Mouse (Mus musculus): ENCODE results near the gene AW822073. TPM values are rescaled to one million over a fixed set of nuclear protein-coding genes. Genes with fewer than 3 reads are reported as not detected.

The AW822073 gene
- polyA plus RNA-seq, 1 experiment = not detected

- WGBS = 75% methylated on average over 5 of the region's 5 CpGs
- TF ChIP-seq CTCF (IDR thresholded peaks at IDR 0.05; ENCODE audit: insufficient read depth, low read length) = no peak
- TF ChIP-seq POLR2A (IDR thresholded peaks at IDR 0.05; ENCODE audit: borderline replicate concordance, extremely low read depth, low read depth, low read length) = no peak
- no peak for DNase-seq
- H3K4me1 ChIP-seq (ENCODE audit: control insufficient read depth, insufficient read depth, low read length) = no peaks in the 10 kb centered on the region
- no peak overlapping the region for H3K4me3 ChIP-seq (replicated peaks; ENCODE audit: extremely low read depth, low read depth, low read length)
Observed at GRCm38 (mm10) chr10:58214934-58215333, 9.8 kb downstream of the AW822073 start.

- TF ChIP-seq CTCF (IDR thresholded peaks at IDR 0.05; ENCODE audit: insufficient read depth, low read length) (no peak), POLR2A (IDR thresholded peaks at IDR 0.05; ENCODE audit: borderline replicate concordance, extremely low read depth, low read depth, low read length) (no peak)
- H3K4me3 ChIP-seq (replicated peaks; ENCODE audit: extremely low read depth, low read depth, low read length) = no peak overlapping the region
- H3K4me1 ChIP-seq (ENCODE audit: control insufficient read depth, insufficient read depth, low read length) = no peaks in the 10 kb centered on the region
- DNase-seq = no peak
Observed at GRCm38 (mm10) chr10:58214497-58214896, 10.2 kb downstream of the AW822073 start.

GRCm38 (mm10) chr10:58212230-58212629, 12.5 kb downstream of the AW822073 start:
- TF ChIP-seq POLR2A (IDR thresholded peaks at IDR 0.05; ENCODE audit: borderline replicate concordance, extremely low read depth, low read depth, low read length) (no peak), CTCF (IDR thresholded peaks at IDR 0.05; ENCODE audit: insufficient read depth, low read length) (no peak)
- WGBS = 78% methylated on average over 7 of the region's 7 CpGs
- no peaks in the 10 kb centered on the region for H3K4me1 ChIP-seq (ENCODE audit: control insufficient read depth, insufficient read depth, low read length)
- H3K4me3 ChIP-seq (replicated peaks; ENCODE audit: extremely low read depth, low read depth, low read length) = no peak overlapping the region
- DNase-seq = no peak

- TF ChIP-seq POLR2A (IDR thresholded peaks at IDR 0.05; ENCODE audit: borderline replicate concordance, extremely low read depth, low read depth, low read length) = no peak
- no peak for TF ChIP-seq CTCF (IDR thresholded peaks at IDR 0.05; ENCODE audit: insufficient read depth, low read length)
- Histone ChIP-seq H3K4me3 (replicated peaks; ENCODE audit: extremely low read depth, low read depth, low read length) (no peak overlapping the region), H3K4me1 (ENCODE audit: control insufficient read depth, insufficient read depth, low read length) (no peaks in the 10 kb centered on the region)
- WGBS = 87% methylated on average over 2 of the region's 2 CpGs
- DNase-seq = no peak
Observed at GRCm38 (mm10) chr10:58211213-58211612, 13.5 kb downstream of the AW822073 start.

GRCm38 (mm10) chr10:58210514-58210913, 14.2 kb downstream of the AW822073 start:
- 48% methylated on average over 1 of the region's 1 CpGs for WGBS
- no peak for DNase-seq
- Histone ChIP-seq H3K4me1 (ENCODE audit: control insufficient read depth, insufficient read depth, low read length) (no peaks in the 10 kb centered on the region), H3K4me3 (replicated peaks; ENCODE audit: extremely low read depth, low read depth, low read length) (no peak overlapping the region)
- TF ChIP-seq CTCF (IDR thresholded peaks at IDR 0.05; ENCODE audit: insufficient read depth, low read length) = no peak
- no peak for TF ChIP-seq POLR2A (IDR thresholded peaks at IDR 0.05; ENCODE audit: borderline replicate concordance, extremely low read depth, low read depth, low read length)

- Histone ChIP-seq H3K4me1 (ENCODE audit: control insufficient read depth, insufficient read depth, low read length) (no peaks in the 10 kb centered on the region), H3K4me3 (replicated peaks; ENCODE audit: extremely low read depth, low read depth, low read length) (no peak overlapping the region)
- no peak for TF ChIP-seq CTCF (IDR thresholded peaks at IDR 0.05; ENCODE audit: insufficient read depth, low read length)
- no peak for TF ChIP-seq POLR2A (IDR thresholded peaks at IDR 0.05; ENCODE audit: borderline replicate concordance, extremely low read depth, low read depth, low read length)
- DNase-seq = no peak
- 57% methylated on average over 2 of the region's 2 CpGs for WGBS
Observed at GRCm38 (mm10) chr10:58209710-58210467, 14.8 kb downstream of the AW822073 start.

GRCm38 (mm10) chr10:58206639-58207404, 17.9 kb downstream of the AW822073 start:
- TF ChIP-seq CTCF (IDR thresholded peaks at IDR 0.05; ENCODE audit: insufficient read depth, low read length) = no peak
- no peak for TF ChIP-seq POLR2A (IDR thresholded peaks at IDR 0.05; ENCODE audit: borderline replicate concordance, extremely low read depth, low read depth, low read length)
- no peaks in the 10 kb centered on the region for H3K4me1 ChIP-seq (ENCODE audit: control insufficient read depth, insufficient read depth, low read length)
- 84% methylated on average over 4 of the region's 4 CpGs for WGBS
- DNase-seq = no peak
- no peak overlapping the region for H3K4me3 ChIP-seq (replicated peaks; ENCODE audit: extremely low read depth, low read depth, low read length)

- Histone ChIP-seq H3K4me1 (ENCODE audit: control insufficient read depth, insufficient read depth, low read length) (no peaks in the 10 kb centered on the region), H3K4me3 (replicated peaks; ENCODE audit: extremely low read depth, low read depth, low read length) (no peak overlapping the region)
- 39% methylated on average over 1 of the region's 1 CpGs for WGBS
- no peak for DNase-seq
- TF ChIP-seq CTCF (IDR thresholded peaks at IDR 0.05; ENCODE audit: insufficient read depth, low read length) = no peak
- TF ChIP-seq POLR2A (IDR thresholded peaks at IDR 0.05; ENCODE audit: borderline replicate concordance, extremely low read depth, low read depth, low read length) = no peak
Observed at GRCm38 (mm10) chr10:58205986-58206385, 18.7 kb downstream of the AW822073 start.

Other genes starting within 250 kb of the AW822073 start
- not detected in 2 replicates for gene Duxf3, start 7.7 kb upstream of the AW822073 start, polyA plus RNA-seq (2012; rRNA removed)
- gene Gm4981, start 11.8 kb upstream of the AW822073 start, polyA plus RNA-seq (2012; rRNA removed) = 0.06 TPM in 1 of 2 replicates, not detected in the other
- 11.2 and 20.8 TPM in 2 replicates for gene Gcc2, start 30.6 kb upstream of the AW822073 start, polyA plus RNA-seq (2012; rRNA removed)
- 25.2 and 44.0 TPM in 2 replicates for gene Lims1, start 98.5 kb upstream of the AW822073 start, polyA plus RNA-seq (2012; rRNA removed)
- 3.1 and 4.8 TPM in 2 replicates for gene Ranbp2, start 222.0 kb upstream of the AW822073 start, polyA plus RNA-seq (2012; rRNA removed)